Mouse (Mus musculus) kidney, embryonic 14.5 days (tissue): ENCODE data around the gene Krtap15. TPM values are rescaled to one million over a fixed set of nuclear protein-coding genes. Genes with fewer than 3 reads are reported as not detected.

Experiments used
- ATAC-seq: fragments of 200-750 bp; cut with Nextera tagmentation; 2 replicates; pipeline ENCODE4 v1.8.0; 2017; ENCODE audit warnings: moderate number of reproducible peaks, mild to moderate bottlenecking, moderate TSS enrichment, moderate library complexity; ENCODE audit not compliant: low FRiP score, low TSS enrichment
- H3K27ac ChIP-seq: fragments of 300-500 bp; sonication (generic); 2 replicates; pipeline ENCODE4 v1.5.1; 2014; ENCODE audit warnings: low read depth, mild to moderate bottlenecking, low read length, moderate library complexity, mixed read lengths
- H3K27me3 ChIP-seq: fragments of 300-500 bp; sonication (generic); 2 replicates; pipeline ENCODE4 v1.6.1; 2014; ENCODE audit warnings: mild to moderate bottlenecking, low read length; ENCODE audit not compliant: control insufficient read depth, insufficient read depth
- H3K36me3 ChIP-seq: fragments of 300-500 bp; sonication (generic); 2 replicates; pipeline ENCODE4 v1.6.1; 2014; ENCODE audit warnings: low read length, mixed read lengths; ENCODE audit not compliant: control insufficient read depth, insufficient read depth
- H3K4me1 ChIP-seq: fragments of 300-500 bp; sonication (generic); 2 replicates; pipeline ENCODE4 v1.6.1; 2014; ENCODE audit warnings: low read length, mixed read lengths; ENCODE audit not compliant: control insufficient read depth, insufficient read depth
- H3K4me2 ChIP-seq: fragments of 300-500 bp; sonication (generic); replicated peaks from 2 replicates; pipeline ENCODE4 v1.6.1; 2014; ENCODE audit warnings: low read depth, mild to moderate bottlenecking, low read length
- H3K4me3 ChIP-seq: fragments of 300-500 bp; sonication (generic); 2 replicates; pipeline ENCODE4 v1.5.1; 2014; ENCODE audit warnings: mild to moderate bottlenecking, low read length
- H3K9ac ChIP-seq: fragments of 300-500 bp; sonication (generic); 2 replicates; pipeline ENCODE4 v1.6.1; 2014; ENCODE audit warnings: low read depth, mild to moderate bottlenecking, low read length, moderate library complexity
- H3K9me3 ChIP-seq: fragments of 300-500 bp; sonication (generic); 2 replicates; pipeline ENCODE4 v1.6.1; 2016; ENCODE audit warnings: low read length; ENCODE audit not compliant: control insufficient read depth
- WGBS: fragments of 180-500 bp; shearing (Covaris S2); extraction: QIAGEN DNeasy Blood & Tissue Kit; methylation state at CpG from one replicate; pipeline ENCODE4 v1.1.7; 2014; 5-methylcytosine and 5-hydroxymethylcytosine counted together
- polyA plus RNA-seq: library from polyadenylated mRNA; unstranded; fragments of >200 nt; fragmentation: Nextera tagmentation; extraction: Ambion mirVana; gene quantifications from 2 replicates; pipeline ENCODE4 v1.2.1, GENCODE M21; 2014

The Krtap15 gene
- polyA plus RNA-seq = not detected in 2 replicates

- no peak within 1 kb of the TSS for H3K4me2 ChIP-seq
- 79% methylated on average over 3 of the region's 3 CpGs for whole genome bisulfite sequencing
- no peaks in the 10 kb centered on the region for H3K9me3 ChIP-seq
- H3K27ac ChIP-seq = no peak within 1 kb of the TSS
- ATAC-seq = no peak
- no peak within 1 kb of the TSS for H3K4me3 ChIP-seq
- no peak within 1 kb of the TSS for H3K9ac ChIP-seq
- H3K36me3 ChIP-seq = no peaks in the 10 kb centered on the region
- H3K4me1 ChIP-seq = no peaks in the 10 kb centered on the region
- no peaks in the 10 kb centered on the region for H3K27me3 ChIP-seq
Measured at GRCm38 (mm10) chr16:88820066-88820465, at the start of gene Krtap15. TSS of gene Krtap15 (plus strand) at chr16:88820215.

- no peak for ATAC-seq
- Histone ChIP-seq H3K36me3 (no peaks in the 10 kb centered on the region), H3K4me2 (no peak within 1 kb of the TSS), H3K4me1 (no peaks in the 10 kb centered on the region), H3K27ac (no peak within 1 kb of the TSS), H3K27me3 (no peaks in the 10 kb centered on the region), H3K9me3 (no peaks in the 10 kb centered on the region), H3K4me3 (no peak within 1 kb of the TSS), H3K9ac (no peak within 1 kb of the TSS)
- 94% methylated on average over 2 of the region's 2 CpGs for WGBS
Measured at GRCm38 (mm10) chr16:88774106-88774505, 45.9 kb upstream of the Krtap15 start, which contains the start of gene 2310057N15Rik. TSS of gene 2310057N15Rik (minus strand) at chr16:88774206.

- no peaks in the 10 kb centered on the region for H3K36me3 ChIP-seq
- no peak within 1 kb of the TSS for H3K27ac ChIP-seq
- H3K9ac ChIP-seq = no peak within 1 kb of the TSS
- no peak within 1 kb of the TSS for H3K4me2 ChIP-seq
- WGBS = 91% methylated on average over 5 of the region's 6 CpGs
- no peaks in the 10 kb centered on the region for H3K9me3 ChIP-seq
- no peak for ATAC-seq
- no peaks in the 10 kb centered on the region for H3K4me1 ChIP-seq
- H3K4me3 ChIP-seq = no peak within 1 kb of the TSS
- no peaks in the 10 kb centered on the region for H3K27me3 ChIP-seq
Measured at GRCm38 (mm10) chr16:88777596-88777995, 42.4 kb upstream of the Krtap15 start, which contains the start of gene Gm5965. TSS of gene Gm5965 (plus strand) at chr16:88777896.

GRCm38 (mm10) chr16:88786786-88787185 is 33.2 kb upstream of the Krtap15 start:
- Histone ChIP-seq H3K4me3 (no peak overlapping the region), H3K9me3 (no peaks in the 10 kb centered on the region), H3K4me2 (no peak overlapping the region), H3K27ac (no peak overlapping the region), H3K36me3 (no peaks in the 10 kb centered on the region), H3K4me1 (no peaks in the 10 kb centered on the region), H3K9ac (no peak overlapping the region), H3K27me3 (no peaks in the 10 kb centered on the region)
- 95% methylated on average over 2 of the region's 2 CpGs for WGBS
- ATAC-seq = no peak

GRCm38 (mm10) chr16:88811827-88812226 is 8.2 kb upstream of the Krtap15 start, which contains the start of gene Gm20741:
TSS of gene Gm20741 (minus strand) at chr16:88812220.
- no peak for ATAC-seq
- no peak within 1 kb of the TSS for H3K9ac ChIP-seq
- no peak within 1 kb of the TSS for H3K4me2 ChIP-seq
- WGBS = 84% methylated on average over 2 of the region's 2 CpGs
- H3K4me1 ChIP-seq = no peaks in the 10 kb centered on the region
- no peak within 1 kb of the TSS for H3K4me3 ChIP-seq
- H3K27me3 ChIP-seq = no peaks in the 10 kb centered on the region
- H3K36me3 ChIP-seq = no peaks in the 10 kb centered on the region
- H3K27ac ChIP-seq = no peak within 1 kb of the TSS
- no peaks in the 10 kb centered on the region for H3K9me3 ChIP-seq

- ATAC-seq = no peak
- Histone ChIP-seq H3K27me3 (no peaks in the 10 kb centered on the region), H3K9me3 (no peaks in the 10 kb centered on the region), H3K4me1 (no peaks in the 10 kb centered on the region), H3K27ac (no peak overlapping the region), H3K4me3 (no peak overlapping the region), H3K4me2 (no peak overlapping the region), H3K9ac (no peak overlapping the region), H3K36me3 (no peaks in the 10 kb centered on the region)
- WGBS = 80% methylated on average over 3 of the region's 3 CpGs
Measured at GRCm38 (mm10) chr16:88823736-88824135, 3.7 kb downstream of the Krtap15 start.

GRCm38 (mm10) chr16:88826095-88826652 is 6.2 kb downstream of the Krtap15 start, which contains the start of gene Krtap14:
TSS of gene Krtap14 (minus strand) at chr16:88826145.
- ATAC-seq = no peak
- H3K9me3 ChIP-seq = no peaks in the 10 kb centered on the region
- H3K4me1 ChIP-seq = no peaks in the 10 kb centered on the region
- H3K4me2 ChIP-seq = no peak within 1 kb of the TSS
- H3K4me3 ChIP-seq = no peak within 1 kb of the TSS
- no peaks in the 10 kb centered on the region for H3K36me3 ChIP-seq
- no peak within 1 kb of the TSS for H3K27ac ChIP-seq
- no peak within 1 kb of the TSS for H3K9ac ChIP-seq
- H3K27me3 ChIP-seq = no peaks in the 10 kb centered on the region
- WGBS = 93% methylated on average over 9 of the region's 9 CpGs

- H3K36me3 ChIP-seq = no peaks in the 10 kb centered on the region
- no peak overlapping the region for H3K9ac ChIP-seq
- no peaks in the 10 kb centered on the region for H3K27me3 ChIP-seq
- no peaks in the 10 kb centered on the region for H3K9me3 ChIP-seq
- WGBS = 52% methylated on average over 3 of the region's 3 CpGs
- no peak overlapping the region for H3K4me2 ChIP-seq
- no peak for ATAC-seq
- H3K27ac ChIP-seq = no peak overlapping the region
- no peak overlapping the region for H3K4me3 ChIP-seq
- H3K4me1 ChIP-seq = no peaks in the 10 kb centered on the region
Measured at GRCm38 (mm10) chr16:88826978-88827377, 7.0 kb downstream of the Krtap15 start.

- no peak for ATAC-seq
- Histone ChIP-seq H3K4me1 (no peaks in the 10 kb centered on the region), H3K4me2 (no peak overlapping the region), H3K9me3 (no peaks in the 10 kb centered on the region), H3K36me3 (no peaks in the 10 kb centered on the region), H3K27ac (no peak overlapping the region), H3K4me3 (no peak overlapping the region), H3K9ac (no peak overlapping the region), H3K27me3 (no peaks in the 10 kb centered on the region)
- 89% methylated on average over 1 of the region's 1 CpGs for WGBS
Measured at GRCm38 (mm10) chr16:88847363-88847762, 27.3 kb downstream of the Krtap15 start.
